Comparison of ENCODE assay signal across 9 mouse cellular contexts in the genomic region with DNA sequence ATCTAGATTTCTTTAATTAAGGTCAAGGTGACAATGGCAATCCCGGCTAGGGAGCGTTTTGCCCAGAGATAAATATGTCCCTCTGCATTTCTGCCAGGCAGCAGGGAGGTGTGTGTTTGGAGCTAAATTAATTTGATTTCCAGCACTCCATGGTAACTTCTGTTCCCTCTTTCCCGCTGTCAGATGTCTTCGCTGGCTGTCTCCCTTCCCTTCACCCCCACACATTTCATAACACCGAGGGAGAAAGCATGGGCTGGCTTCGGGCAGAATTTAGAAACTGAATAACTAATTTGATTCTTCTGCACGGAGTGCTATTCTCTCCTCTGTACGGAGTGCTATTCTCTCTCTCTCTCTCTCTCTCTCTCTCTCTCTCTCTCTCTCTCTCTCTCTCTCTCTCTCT. TPM values are rescaled to one million over a fixed set of nuclear protein-coding genes. Genes with fewer than 3 reads are reported as not detected.
DNase-seq lines count a peak whose midpoint lies in the region; ATAC-seq and TF ChIP-seq lines count a peak whose summit lies in the region.
"Had no signal": no experiment of that assay in that cellular context is flagged by ENCODE, and none has a peak within 500 bp of the region (broad histone marks: within the 10 kb centered on the region; RNA-seq: fewer than 3 reads in every experiment).

No protein-coding gene starts in this region.

- no peak overlapping the region for H3K4me3 ChIP-seq in embryonic facial prominence, embryonic 12.5 days
- H3K4me3 ChIP-seq in left cerebral cortex, adult 2 months = no peak overlapping the region
- H3K4me3 ChIP-seq in midbrain, postnatal 0 days (ENCODE audit: low read depth, low read length) = no peak overlapping the region; the same call in 1 of the 2 replicates

- H3K9me3 ChIP-seq in embryonic facial prominence, embryonic 12.5 days = no peaks in the 10 kb centered on the region
- H3K9me3 ChIP-seq in midbrain, postnatal 0 days (ENCODE audit: low read length) = no peaks in the 10 kb centered on the region

- no peaks in the 10 kb centered on the region for H3K27me3 ChIP-seq in embryonic facial prominence, embryonic 12.5 days
- no peaks in the 10 kb centered on the region for H3K27me3 ChIP-seq in midbrain, postnatal 0 days (ENCODE audit: insufficient read depth, low read length)

- intact Hi-C loops in heart, postnatal 14 days (cut with DNase I) = loop anchor here (10.0 kb wide), 1 partner anchor 202 kb away; a partner anchor contains a TSS
- intact Hi-C loops in left cerebral cortex, adult 2 months (cut with DNase I) = loop anchor here (1.0 to 5.0 kb wide), 6 partner anchors 31 to 198 kb away; no protein-coding TSS in a partner anchor
- intact Hi-C loops in gastrocnemius, postnatal 14 days (cut with DNase I; ENCODE audit: low total_unique reads) = no loop called here

- no peak overlapping the region for H3K9ac ChIP-seq in embryonic facial prominence, embryonic 12.5 days
- no peak overlapping the region for H3K9ac ChIP-seq in midbrain, postnatal 0 days (replicated peaks; ENCODE audit: low read length, poor library complexity, severe bottlenecking)

- H3K27ac ChIP-seq in embryonic facial prominence, embryonic 12.5 days = no peak overlapping the region
- H3K27ac ChIP-seq in left cerebral cortex, adult 2 months = peak overlapping the region; percentile 83
- no peak overlapping the region for H3K27ac ChIP-seq in midbrain, postnatal 0 days (ENCODE audit: low read depth, low read length)

- no peak for ATAC-seq in embryonic facial prominence, embryonic 12.5 days (ENCODE audit: insufficient number of reproducible peaks, insufficient read depth, low FRiP score, low TSS enrichment)
- no peak for ATAC-seq in midbrain, postnatal 0 days (ENCODE audit: low FRiP score)

- WGBS in embryonic facial prominence, embryonic 12.5 days = 31% methylated on average over 8 of the region's 8 CpGs
- 15% methylated on average over 8 of the region's 8 CpGs for WGBS in midbrain, postnatal 0 days

- H3K4me2 ChIP-seq in embryonic facial prominence, embryonic 12.5 days (replicated peaks) = peak overlapping the region; percentile 99
- H3K4me2 ChIP-seq in midbrain, postnatal 0 days (ENCODE audit: low read depth, low read length, poor library complexity, severe bottlenecking) = peak overlapping the region; percentile 86

- TF ChIP-seq CTCF in left cerebral cortex, adult 2 months (IDR thresholded peaks at IDR 0.05) = no peak
- no peak for TF ChIP-seq CTCF in midbrain, postnatal 0 days (IDR thresholded peaks at IDR 0.05)

- H3K36me3 ChIP-seq in embryonic facial prominence, embryonic 12.5 days = no peaks in the 10 kb centered on the region
- H3K36me3 ChIP-seq in midbrain, postnatal 0 days (ENCODE audit: insufficient read depth, low read length) = no peaks in the 10 kb centered on the region

- DNase-seq in adrenal gland, postnatal 10 days = peak; percentile 14
- DNase-seq in adrenal gland, postnatal 36 days = no peak
- DNase-seq in heart, postnatal 14 days = peak; percentile 5 to 7
- DNase-seq in left cerebral cortex, adult 2 months (ENCODE audit: extremely low spot score in 1 of 2, low spot score in 2 of 2) = peak; percentile 55 to 61
- no peak for DNase-seq in midbrain, postnatal 0 days (ENCODE audit: low spot score)
- no peak for DNase-seq in ovary, adult 18-20 months (ENCODE audit: low spot score)
- no peak for DNase-seq in gastrocnemius, postnatal 14 days

- peaks cover 10% of the 10 kb centered on the region for H3K4me1 ChIP-seq in embryonic facial prominence, embryonic 12.5 days
- peaks cover 10% of the 10 kb centered on the region for H3K4me1 ChIP-seq in midbrain, postnatal 0 days (ENCODE audit: insufficient read depth, low read length)

RNA-seq across cellular contexts. Expression of a gene that starts 0.6 kb away (rescaled TPM):
- 1 to 10 TPM; 5.7 to 7.2 TPM for total RNA-seq in adrenal gland, postnatal 10 days (2021)
- total RNA-seq in adrenal gland, postnatal 36 days (2021) = 1 to 10 TPM; 7.8 to 8.5 TPM
- 0.96 and 1.1 TPM in 2 replicates for polyA plus RNA-seq in embryonic facial prominence, embryonic 12.5 days (2016; fragmentation: Nextera tagmentation; extraction: Ambion mirVana)
- 1 to 10 TPM; 1.4 to 1.5 TPM for total RNA-seq in heart, postnatal 14 days (2021)
- total RNA-seq in left cerebral cortex, adult 2 months (2021) = 1 to 10 TPM; 1.6 to 2.8 TPM
- total RNA-seq in midbrain, postnatal 0 days (2014; rRNA removed) = not detected in 2 replicates
- 0.98 and 1.1 TPM in 2 replicates for polyA plus RNA-seq in midbrain, postnatal 0 days (2015; fragmentation: Nextera tagmentation; extraction: Ambion mirVana)
- total RNA-seq in gastrocnemius, postnatal 14 days (2021) = 1 to 10 TPM in 1 of 2 experiments, under 1 TPM in 1; 0.88 to 1.1 TPM
- total RNA-seq: liver, adult 2 months had no signal

RNA-seq across cellular contexts. Expression of a gene that starts 52.7 kb away (rescaled TPM):
- total RNA-seq in adrenal gland, postnatal 10 days (2021) = 10 to 100 TPM; 25.3 to 36.5 TPM
- total RNA-seq in adrenal gland, postnatal 36 days (2021) = 10 to 100 TPM; 10.7 to 11.8 TPM
- 0.22 and 0.28 TPM in 2 replicates for polyA plus RNA-seq in embryonic facial prominence, embryonic 12.5 days (2016; fragmentation: Nextera tagmentation; extraction: Ambion mirVana)
- 10 to 100 TPM; 32.1 to 32.3 TPM for total RNA-seq in heart, postnatal 14 days (2021)
- 10 to 100 TPM; 12.9 to 13.5 TPM for total RNA-seq in left cerebral cortex, adult 2 months (2021)
- total RNA-seq in midbrain, postnatal 0 days (2014; rRNA removed) = 2.5 and 2.8 TPM in 2 replicates
- 1.9 and 2.1 TPM in 2 replicates for polyA plus RNA-seq in midbrain, postnatal 0 days (2015; fragmentation: Nextera tagmentation; extraction: Ambion mirVana)
- total RNA-seq in gastrocnemius, postnatal 14 days (2021) = 10 to 100 TPM; 22.0 to 24.3 TPM

Comparison
In these comparisons a context has a peak if more than half of its experiments do, and no peak if none do; other contexts are left out.
1. DNase-seq: peak in adrenal gland, postnatal 10 days (single experiment), heart, postnatal 14 days (2 of 2) and left cerebral cortex, adult 2 months (2 of 2); none in adrenal gland, postnatal 36 days (0 of 2), midbrain, postnatal 0 days (single experiment), ovary, adult 18-20 months (single experiment) and gastrocnemius, postnatal 14 days (single experiment).